Mouse (Mus musculus): ENCODE measurements around the gene Smim6. TPM values are rescaled to one million over a fixed set of nuclear protein-coding genes. Genes with fewer than 3 reads are reported as not detected.

Gene Smim6
- polyA plus RNA-seq, 1 experiment from 2014 or later, result 185 TPM

- H3K4me2 ChIP-seq (replicated peaks; ENCODE audit: low read depth), result peak overlapping the region; percentile 34; the same call in 1 of the 2 replicates
- no peaks in the 10 kb centered on the region for H3K27me3 ChIP-seq (ENCODE audit: control insufficient read depth, insufficient read depth, low read length)
- peak overlapping the region; percentile 78 for H3K27ac ChIP-seq (replicated peaks)
- no peaks in the 10 kb centered on the region for H3K9me3 ChIP-seq (ENCODE audit: control insufficient read depth, low read length)
- peak; percentile 84 for ATAC-seq (ENCODE audit: low FRiP score, low TSS enrichment)
- no peaks in the 10 kb centered on the region for H3K36me3 ChIP-seq (ENCODE audit: control insufficient read depth, insufficient read depth, low read length)
- no peaks in the 10 kb centered on the region for H3K4me1 ChIP-seq (replicated peaks; ENCODE audit: control insufficient read depth, insufficient read depth)
- DNase-seq (ENCODE audit: low spot score), result peak; percentile 89
- TF ChIP-seq CTCF (IDR thresholded peaks at IDR 0.05; ENCODE audit: low read depth), result no peak
- no peak for TF ChIP-seq EP300 (optimal IDR thresholded peaks at IDR 0.05)
- H3K9ac ChIP-seq (ENCODE audit: low read length), result no peak overlapping the region; the same call in 1 of the 2 replicates
- H3K4me3 ChIP-seq (ENCODE audit: low read depth, low read length), result no peak overlapping the region
- 40% methylated on average over 6 of the region's 6 CpGs for WGBS
Measured at GRCm38 (mm10) chr11:115877174-115877755, 34.6 kb upstream of the Smim6 start.

DNA sequence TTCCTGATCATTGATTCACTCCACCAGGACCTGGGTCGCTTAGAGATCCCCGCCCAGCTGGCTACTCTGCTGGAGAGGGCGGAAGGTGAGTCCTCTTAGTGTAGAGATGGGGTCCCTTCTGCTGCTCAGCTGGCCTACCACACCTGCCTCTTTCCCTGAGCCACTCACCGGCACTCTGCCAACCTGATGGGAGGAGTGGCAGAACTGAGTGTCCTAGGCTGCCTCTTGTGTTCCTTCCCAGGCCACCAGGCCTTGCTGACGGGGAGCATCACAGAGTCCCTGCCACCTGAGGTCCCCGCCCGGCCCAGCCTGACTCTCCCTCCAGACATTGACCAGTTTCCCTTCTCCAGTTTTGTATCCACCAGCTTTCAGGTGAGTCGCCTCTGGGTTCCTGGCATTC lies 33.7 kb upstream of the Smim6 start:
- DNase-seq (ENCODE audit: low spot score) (peak; percentile 60), ATAC-seq (ENCODE audit: low FRiP score, low TSS enrichment) (peak; percentile 21; the same call in 1 of the 2 replicates)
- no peaks in the 10 kb centered on the region for H3K27me3 ChIP-seq (ENCODE audit: control insufficient read depth, insufficient read depth, low read length)
- H3K36me3 ChIP-seq (ENCODE audit: control insufficient read depth, insufficient read depth, low read length), result no peaks in the 10 kb centered on the region
- no peak overlapping the region for H3K4me3 ChIP-seq (ENCODE audit: low read depth, low read length)
- no peak overlapping the region for H3K4me2 ChIP-seq (replicated peaks; ENCODE audit: low read depth)
- H3K9ac ChIP-seq (ENCODE audit: low read length), result 0 out of 2 replicates have a peak overlapping the region, but pooled peaks have one; percentile 43
- TF ChIP-seq CTCF (IDR thresholded peaks at IDR 0.05; ENCODE audit: low read depth) (no peak), EP300 (optimal IDR thresholded peaks at IDR 0.05) (no peak)
- no peaks in the 10 kb centered on the region for H3K4me1 ChIP-seq (replicated peaks; ENCODE audit: control insufficient read depth, insufficient read depth)
- peak overlapping the region; percentile 49; the same call in 1 of the 2 replicates for H3K27ac ChIP-seq (replicated peaks)
- H3K9me3 ChIP-seq (ENCODE audit: control insufficient read depth, low read length), result no peaks in the 10 kb centered on the region
- WGBS, result 68% methylated on average over 8 of the region's 8 CpGs

DNA sequence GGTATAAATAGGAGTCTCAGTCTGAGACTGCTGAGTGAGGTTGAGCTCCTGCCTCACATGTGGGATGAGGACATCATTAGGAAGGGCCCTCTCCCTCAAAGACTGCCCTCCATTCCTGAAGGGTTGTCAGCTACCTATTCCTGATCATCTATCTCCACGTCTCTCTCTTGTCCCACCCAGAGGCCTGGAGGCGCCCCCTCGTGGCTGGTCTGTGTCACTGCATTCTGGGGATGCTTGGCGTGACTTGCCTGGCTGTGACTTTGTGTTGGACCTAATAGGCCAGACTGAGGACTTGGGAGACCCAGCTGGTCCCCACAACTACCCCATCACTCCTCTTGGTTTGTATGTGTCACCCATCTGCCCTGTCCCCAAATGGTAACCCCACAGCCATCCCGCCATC lies 30.8 kb upstream of the Smim6 start:
- Histone ChIP-seq H3K4me2 (replicated peaks; ENCODE audit: low read depth) (no peak overlapping the region), H3K27me3 (ENCODE audit: control insufficient read depth, insufficient read depth, low read length) (no peaks in the 10 kb centered on the region), H3K4me3 (ENCODE audit: low read depth, low read length) (no peak overlapping the region), H3K36me3 (ENCODE audit: control insufficient read depth, insufficient read depth, low read length) (no peaks in the 10 kb centered on the region), H3K9me3 (ENCODE audit: control insufficient read depth, low read length) (no peaks in the 10 kb centered on the region), H3K4me1 (replicated peaks; ENCODE audit: control insufficient read depth, insufficient read depth) (no peaks in the 10 kb centered on the region), H3K9ac (ENCODE audit: low read length) (no peak overlapping the region), H3K27ac (replicated peaks) (no peak overlapping the region)
- ATAC-seq (ENCODE audit: low FRiP score, low TSS enrichment), result no peak
- TF ChIP-seq EP300 (optimal IDR thresholded peaks at IDR 0.05), result no peak
- TF ChIP-seq CTCF (IDR thresholded peaks at IDR 0.05; ENCODE audit: low read depth), result peak; percentile 82
- peak; percentile 46 for DNase-seq (ENCODE audit: low spot score)
- WGBS, result 26% methylated on average over 5 of the region's 5 CpGs

DNA sequence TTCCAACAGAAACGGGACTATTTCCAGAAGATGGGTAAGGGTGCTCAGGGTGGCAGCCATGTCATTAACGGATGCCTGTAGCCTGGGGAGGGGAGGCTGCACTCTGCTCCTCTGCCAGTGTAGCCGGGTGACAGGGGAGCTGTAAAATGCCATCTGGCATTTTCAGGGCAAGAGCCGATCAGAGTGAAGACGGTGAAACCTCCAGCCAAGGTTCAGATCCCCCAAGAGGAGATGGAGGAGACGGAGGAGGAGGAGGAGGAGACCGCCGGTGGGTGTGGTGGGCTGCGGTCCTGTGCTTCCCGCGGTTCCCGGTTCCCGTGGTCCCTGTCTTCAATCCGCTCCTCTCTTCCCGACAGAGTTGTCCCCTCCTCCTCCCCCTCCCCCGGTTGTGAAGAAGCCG lies 28.6 kb upstream of the Smim6 start:
- Histone ChIP-seq H3K9ac (ENCODE audit: low read length) (no peak overlapping the region), H3K27me3 (ENCODE audit: control insufficient read depth, insufficient read depth, low read length) (no peaks in the 10 kb centered on the region), H3K4me2 (replicated peaks; ENCODE audit: low read depth) (no peak overlapping the region), H3K9me3 (ENCODE audit: control insufficient read depth, low read length) (no peaks in the 10 kb centered on the region), H3K36me3 (ENCODE audit: control insufficient read depth, insufficient read depth, low read length) (no peaks in the 10 kb centered on the region), H3K4me3 (ENCODE audit: low read depth, low read length) (no peak overlapping the region), H3K27ac (replicated peaks) (no peak overlapping the region), H3K4me1 (replicated peaks; ENCODE audit: control insufficient read depth, insufficient read depth) (no peaks in the 10 kb centered on the region)
- DNase-seq (ENCODE audit: low spot score), result no peak
- ATAC-seq (ENCODE audit: low FRiP score, low TSS enrichment), result no peak
- 47% methylated on average over 15 of the region's 17 CpGs for WGBS
- TF ChIP-seq CTCF (IDR thresholded peaks at IDR 0.05; ENCODE audit: low read depth) (no peak), EP300 (optimal IDR thresholded peaks at IDR 0.05) (no peak)

- H3K36me3 ChIP-seq (ENCODE audit: control insufficient read depth, insufficient read depth, low read length), result no peaks in the 10 kb centered on the region
- no peaks in the 10 kb centered on the region for H3K4me1 ChIP-seq (replicated peaks; ENCODE audit: control insufficient read depth, insufficient read depth)
- DNase-seq (ENCODE audit: low spot score), result peak; percentile 56
- TF ChIP-seq EP300 (optimal IDR thresholded peaks at IDR 0.05) (no peak), CTCF (IDR thresholded peaks at IDR 0.05; ENCODE audit: low read depth) (no peak)
- no peak overlapping the region for H3K4me3 ChIP-seq (ENCODE audit: low read depth, low read length)
- H3K27me3 ChIP-seq (ENCODE audit: control insufficient read depth, insufficient read depth, low read length), result no peaks in the 10 kb centered on the region
- H3K9me3 ChIP-seq (ENCODE audit: control insufficient read depth, low read length), result no peaks in the 10 kb centered on the region
- H3K9ac ChIP-seq (ENCODE audit: low read length), result no peak overlapping the region
- 79% methylated on average over 3 of the region's 3 CpGs for WGBS
- no peak overlapping the region for H3K27ac ChIP-seq (replicated peaks)
- peak; percentile 71 for ATAC-seq (ENCODE audit: low FRiP score, low TSS enrichment)
- H3K4me2 ChIP-seq (replicated peaks; ENCODE audit: low read depth), result no peak overlapping the region
Measured at GRCm38 (mm10) chr11:115884361-115884760, 27.5 kb upstream of the Smim6 start.

DNA sequence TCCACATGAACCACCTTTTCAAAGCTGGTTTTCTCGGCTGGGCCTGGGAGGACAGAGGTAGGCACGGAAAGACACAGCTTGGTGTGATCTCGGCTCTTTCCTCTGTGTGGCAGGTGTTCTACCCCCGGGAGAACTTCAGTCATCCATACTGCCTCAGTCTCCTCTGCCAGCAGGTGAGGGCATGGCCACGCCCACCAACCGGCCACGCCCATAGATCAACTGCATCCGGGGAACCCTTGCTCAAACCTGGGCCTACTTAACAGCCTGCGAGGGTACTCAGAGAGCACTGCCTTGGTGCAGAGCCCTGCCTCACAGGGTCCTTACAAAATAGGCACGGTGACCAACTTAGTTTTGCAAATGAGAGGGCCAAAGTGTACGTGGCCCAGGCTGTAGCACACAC lies 26.5 kb upstream of the Smim6 start:
- no peaks in the 10 kb centered on the region for H3K36me3 ChIP-seq (ENCODE audit: control insufficient read depth, insufficient read depth, low read length)
- H3K27me3 ChIP-seq (ENCODE audit: control insufficient read depth, insufficient read depth, low read length), result no peaks in the 10 kb centered on the region
- no peak overlapping the region for H3K27ac ChIP-seq (replicated peaks)
- no peak overlapping the region for H3K4me3 ChIP-seq (ENCODE audit: low read depth, low read length)
- H3K4me2 ChIP-seq (replicated peaks; ENCODE audit: low read depth), result no peak overlapping the region
- ATAC-seq (ENCODE audit: low FRiP score, low TSS enrichment) (no peak), DNase-seq (ENCODE audit: low spot score) (no peak)
- TF ChIP-seq EP300 (optimal IDR thresholded peaks at IDR 0.05) (no peak), CTCF (IDR thresholded peaks at IDR 0.05; ENCODE audit: low read depth) (no peak)
- H3K4me1 ChIP-seq (replicated peaks; ENCODE audit: control insufficient read depth, insufficient read depth), result no peaks in the 10 kb centered on the region
- H3K9me3 ChIP-seq (ENCODE audit: control insufficient read depth, low read length), result no peaks in the 10 kb centered on the region
- no peak overlapping the region for H3K9ac ChIP-seq (ENCODE audit: low read length)
- 70% methylated on average over 11 of the region's 11 CpGs for WGBS

All from stomach, postnatal 0 days (tissue).